ENCODE assay signal across 15 mouse cellular contexts in the genomic region with DNA sequence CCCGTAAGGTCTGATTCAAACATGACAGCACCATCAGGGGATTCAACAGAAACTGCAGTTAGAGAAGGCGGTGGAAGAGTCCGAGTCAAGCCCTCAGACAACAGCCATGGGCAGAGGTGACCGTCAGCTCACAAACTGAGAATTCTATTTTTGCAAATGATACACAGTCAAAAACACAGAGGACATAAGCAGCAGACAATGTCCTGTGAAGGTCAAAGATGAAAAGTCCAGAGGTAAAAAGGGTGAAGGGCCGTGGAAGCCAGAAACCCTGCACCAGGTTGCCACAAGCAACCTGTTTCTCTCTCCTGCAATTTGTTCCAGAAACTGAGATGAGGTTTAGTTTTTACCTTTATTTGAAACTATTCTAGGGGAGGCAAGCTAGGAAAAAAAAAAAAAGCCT. TPM values are rescaled to one million over a fixed set of nuclear protein-coding genes. Genes with fewer than 3 reads are reported as not detected.
"Had no signal": no experiment of that assay in that cellular context is flagged by ENCODE, and none has a peak within 500 bp of the region (broad histone marks: within the 10 kb centered on the region; RNA-seq: fewer than 3 reads in every experiment).

No protein-coding gene starts in this region.

- DNase-seq: liver, embryonic 13.5 days; liver, postnatal 0 days; lung, postnatal 14 days; thymus, postnatal 4 days had no signal

- H3K27ac ChIP-seq: kidney, postnatal 0 days; limb, embryonic 10.5 days; liver, embryonic 13.5 days; lung, embryonic 15.5 days; macrophage; midbrain, embryonic 15.5 days; neural tube, embryonic 12.5 days; stomach, postnatal 0 days had no signal

- H3K27me3 ChIP-seq: liver, embryonic 13.5 days; lung, embryonic 15.5 days; megakaryocyte, embryonic 14.5 days; midbrain, embryonic 15.5 days; neural tube, embryonic 12.5 days had no signal

- ATAC-seq: liver, postnatal 0 days; midbrain, embryonic 15.5 days had no signal

- H3K9me3 ChIP-seq: limb, embryonic 10.5 days; liver, embryonic 13.5 days; lung, embryonic 15.5 days; midbrain, embryonic 15.5 days; neural tube, embryonic 12.5 days had no signal

- H3K36me3 ChIP-seq: limb, embryonic 10.5 days; liver, embryonic 13.5 days; lung, embryonic 15.5 days; midbrain, embryonic 15.5 days; neural tube, embryonic 12.5 days had no signal

- H3K4me3 ChIP-seq: limb, embryonic 10.5 days; liver, embryonic 13.5 days; lung, embryonic 15.5 days; midbrain, embryonic 15.5 days; neural tube, embryonic 12.5 days had no signal

- H3K4me2 ChIP-seq: liver, embryonic 13.5 days; lung, embryonic 15.5 days; midbrain, embryonic 11.5 days; midbrain, embryonic 15.5 days; neural tube, embryonic 12.5 days had no signal

- H3K9ac ChIP-seq: liver, embryonic 13.5 days; liver, postnatal 0 days; lung, embryonic 15.5 days; midbrain, embryonic 15.5 days; neural tube, embryonic 12.5 days had no signal

- H3K4me1 ChIP-seq: liver, embryonic 13.5 days; lung, embryonic 15.5 days; megakaryocyte, embryonic 14.5 days; neural tube, embryonic 12.5 days had no signal

RNA-seq across cellular contexts. Expression of gene Ccdc141, which starts 57.4 kb away (rescaled TPM):
- total RNA-seq: monocyte, adult 5-6 weeks; neutrophil, adult 5-6 weeks had no signal
